Mouse (Mus musculus) v-Abl transformed pro-B cells (cell line): ENCODE measurements around the gene Tmem54.

ENCODE experiments used
- in situ Hi-C, 2 experiments: fragments of 400-800 bp; cut with MboI; formaldehyde crosslinking; loops; one replicate each; pipeline ENCODE4 v1.15.1; 2025; ENCODE audit not compliant: unreplicated experiment in 2 of 2

Tmem54 gene

GRCm38 (mm10) chr4:129144401-129145367 lies 39.3 kb downstream of the Tmem54 start:
- in situ Hi-C loops, result no loop called here

- in situ Hi-C loops, result no loop called here
These were observed 40.1 kb downstream of the Tmem54 start for GRCm38 (mm10) chr4:129145411-129145810.

- in situ Hi-C loops, result no loop called here
These were observed 40.6 kb downstream of the Tmem54 start for GRCm38 (mm10) chr4:129145943-129146342.

- in situ Hi-C loops, result no loop called here
These were observed 41.0 kb downstream of the Tmem54 start for GRCm38 (mm10) chr4:129146392-129146791.

GRCm38 (mm10) chr4:129147552-129148103 lies 42.3 kb downstream of the Tmem54 start:
- in situ Hi-C loops, result no loop called here

GRCm38 (mm10) chr4:129149321-129149720 lies 44.0 kb downstream of the Tmem54 start:
- in situ Hi-C loops, result no loop called here

- in situ Hi-C loops, result no loop called here
These were observed 46.0 kb downstream of the Tmem54 start for GRCm38 (mm10) chr4:129151276-129151811.

- in situ Hi-C loops, result no loop called here
These were observed 52.2 kb downstream of the Tmem54 start for GRCm38 (mm10) chr4:129157541-129157940.

- in situ Hi-C loops, result no loop called here
These were observed 53.2 kb downstream of the Tmem54 start for GRCm38 (mm10) chr4:129158549-129158948.

GRCm38 (mm10) chr4:129161076-129161475 lies 55.7 kb downstream of the Tmem54 start:
- in situ Hi-C loops, result no loop called here
